Mouse (Mus musculus) erythroblast, embryonic 14.5 days (primary cell): ENCODE measurements around the gene Daam1.

Experiments used
- GATA1 ChIP-seq: IDR thresholded peaks from 2 replicates; pipeline ENCODE4 v1.6.1; 2012; ENCODE audit warnings: low read length, inconsistent platforms, mixed read lengths
- TAL1 ChIP-seq: IDR thresholded peaks from 3 replicates; pipeline ENCODE4 v1.6.1; 2012; ENCODE audit warnings: low read length, inconsistent platforms, mixed read lengths

GRCm38 (mm10) chr12:71949606-71950005 lies 118.7 kb downstream of the Daam1 start:
- TF ChIP-seq TAL1 = no peak
- no peak for TF ChIP-seq GATA1
